Mouse (Mus musculus) limb, embryonic 14.5 days (tissue): Measurements from ENCODE around the gene Fam149b. TPM values are rescaled to one million over a fixed set of nuclear protein-coding genes. Genes with fewer than 3 reads are reported as not detected.
A peak's percentile ranks its signal among the peaks of the same experiment; 100 is the strongest.

ENCODE experiments used
- ATAC-seq: fragments of 200-750 bp; cut with Nextera tagmentation; 2 replicates; pipeline ENCODE4 v1.8.0; 2017; ENCODE audit warnings: low read depth, moderate number of reproducible peaks, moderate TSS enrichment; ENCODE audit not compliant: low FRiP score
- DNase-seq: peaks from one replicate; pipeline ENCODE4 v3.0.0-alpha.2; 2015; ENCODE audit warnings: low spot score
- H3K27ac ChIP-seq: fragments of 300-500 bp; sonication (generic); replicated peaks from 2 replicates; pipeline ENCODE4 v1.5.1; 2014; ENCODE audit warnings: low read depth, mild to moderate bottlenecking, low read length, moderate library complexity, mixed read lengths
- H3K27me3 ChIP-seq: fragments of 300-500 bp; sonication (generic); 2 replicates; pipeline ENCODE4 v1.6.1; 2014; ENCODE audit warnings: low read length, mixed read lengths; ENCODE audit not compliant: control insufficient read depth, insufficient read depth
- H3K36me3 ChIP-seq: fragments of 300-500 bp; sonication (generic); 2 replicates; pipeline ENCODE4 v1.6.1; 2014; ENCODE audit warnings: mild to moderate bottlenecking, low read length, moderate library complexity, mixed read lengths; ENCODE audit not compliant: control insufficient read depth, insufficient read depth
- H3K4me1 ChIP-seq: fragments of 300-500 bp; sonication (generic); 2 replicates; pipeline ENCODE4 v1.6.1; 2014; ENCODE audit warnings: antibody characterized with exemption, low read length, mixed read lengths; ENCODE audit not compliant: control insufficient read depth, insufficient read depth
- H3K4me2 ChIP-seq: fragments of 300-500 bp; sonication (generic); replicated peaks from 2 replicates; pipeline ENCODE4 v1.6.1; 2014; ENCODE audit warnings: low read depth, mild to moderate bottlenecking, low read length, moderate library complexity; ENCODE audit not compliant: severe bottlenecking
- H3K4me3 ChIP-seq: fragments of 300-500 bp; sonication (generic); replicated peaks from 2 replicates; pipeline ENCODE4 v1.5.1; 2014; ENCODE audit warnings: low read length
- H3K9ac ChIP-seq: fragments of 300-500 bp; sonication (generic); 2 replicates; pipeline ENCODE4 v1.6.1; 2014; ENCODE audit warnings: mild to moderate bottlenecking, low read depth, low read length, moderate library complexity; ENCODE audit not compliant: severe bottlenecking
- H3K9me3 ChIP-seq: fragments of 300-500 bp; sonication (generic); 2 replicates; pipeline ENCODE4 v1.6.1; 2016; ENCODE audit warnings: low read length; ENCODE audit not compliant: control insufficient read depth
- POLR2A ChIP-seq: fragments of 200-500 bp; IDR thresholded peaks from 2 replicates; pipeline ENCODE4 v1.8.0; 2012; ENCODE audit warnings: inconsistent platforms, mild to moderate bottlenecking, moderate library complexity, borderline replicate concordance; ENCODE audit not compliant: insufficient read depth, insufficient read length; ENCODE audit errors: extremely low read depth
- WGBS: fragments of 180-500 bp; shearing (Covaris S2); extraction: QIAGEN DNeasy Blood & Tissue Kit; methylation state at CpG from one replicate; pipeline ENCODE4 v1.1.7; 2014; 5-methylcytosine and 5-hydroxymethylcytosine counted together
- polyA plus RNA-seq, 2 experiments: library from polyadenylated mRNA; depleted of rRNA in 1 of 2; stranded (reverse) in 1 of 2; unstranded in 1 of 2; fragments of >200 nt; fragmentation: Nextera tagmentation in 1 of 2; extraction: Ambion mirVana in 1 of 2; gene quantifications; 2 replicates each; pipeline versions ENCODE4 v1.2.1 to v1.2.3; 2012 to 2014

Fam149b gene
- polyA plus RNA-seq, 2 experiments = 38.9 to 53.5 TPM

DNA sequence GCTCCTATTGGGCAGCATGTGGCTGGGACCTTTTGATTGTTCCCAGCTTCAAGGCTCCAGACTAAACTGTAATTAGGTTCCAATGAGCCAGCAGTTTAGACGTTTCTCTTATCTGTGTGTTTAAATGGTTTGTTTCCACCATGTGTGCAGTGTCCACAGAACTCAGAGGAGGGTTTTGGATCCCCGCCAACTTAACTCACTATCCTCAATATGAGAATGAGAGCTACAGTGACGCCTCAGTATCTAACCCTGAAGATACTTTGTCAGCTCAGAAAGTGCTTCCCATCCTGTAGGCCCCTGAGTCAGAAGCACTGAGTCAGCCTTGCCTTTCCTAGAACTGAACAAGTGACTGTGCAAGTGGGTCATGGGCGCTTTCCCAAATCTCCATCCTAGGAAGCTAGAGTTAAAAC, 29.2 kb downstream of the Fam149b start:
- Histone ChIP-seq H3K4me1 (no peaks in the 10 kb centered on the region), H3K4me3 (no peak overlapping the region), H3K4me2 (no peak overlapping the region), H3K27ac (no peak overlapping the region), H3K9ac (no peak overlapping the region), H3K36me3 (peaks cover 58% of the 10 kb centered on the region), H3K9me3 (no peaks in the 10 kb centered on the region), H3K27me3 (no peaks in the 10 kb centered on the region)
- no peak for TF ChIP-seq POLR2A
- ATAC-seq = no peak
- no peak for DNase-seq
- WGBS = 75% methylated on average over 4 of the region's 4 CpGs

- Histone ChIP-seq H3K9ac (no peak overlapping the region), H3K9me3 (no peaks in the 10 kb centered on the region), H3K27ac (no peak overlapping the region), H3K36me3 (peaks cover 60% of the 10 kb centered on the region), H3K4me3 (no peak overlapping the region), H3K27me3 (no peaks in the 10 kb centered on the region), H3K4me2 (no peak overlapping the region), H3K4me1 (no peaks in the 10 kb centered on the region)
- 34% methylated on average over 13 of the region's 13 CpGs for WGBS
- TF ChIP-seq POLR2A = no peak
- peak; percentile 47; the same call in 1 of the 2 replicates for ATAC-seq
- DNase-seq = peak; percentile 44
Observed at GRCm38 (mm10) chr14:20378313-20379061, 30.5 kb downstream of the Fam149b start.

DNA sequence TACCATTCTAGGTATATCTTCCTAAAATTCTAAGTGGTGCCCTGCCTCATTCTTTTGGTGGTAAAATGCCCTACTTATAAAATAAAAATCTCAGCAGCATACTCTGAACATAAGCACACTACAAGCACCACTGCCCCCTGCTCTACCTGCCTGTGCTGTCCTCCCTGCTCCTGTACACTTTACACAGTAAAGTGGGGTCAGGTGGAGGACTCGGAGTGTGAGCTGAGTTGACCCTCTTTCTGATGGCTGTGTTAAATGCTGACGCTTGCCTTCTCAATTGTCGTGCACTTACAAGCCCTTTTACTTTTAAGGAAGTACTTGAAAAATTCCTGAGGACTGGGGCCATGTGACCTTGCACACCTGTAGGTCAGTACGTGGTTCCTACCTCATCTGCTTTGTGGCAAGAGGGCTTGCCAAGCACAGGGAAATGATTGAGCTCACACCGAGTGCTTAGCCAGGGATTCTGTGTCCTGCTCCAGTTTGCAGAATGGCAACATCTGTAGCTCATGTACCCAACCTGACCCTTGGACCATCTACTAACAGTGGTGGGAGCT, 31.2 kb downstream of the Fam149b start:
- no peak for TF ChIP-seq POLR2A
- Histone ChIP-seq H3K4me1 (no peaks in the 10 kb centered on the region), H3K4me2 (no peak overlapping the region), H3K36me3 (peaks cover 59% of the 10 kb centered on the region), H3K9me3 (no peaks in the 10 kb centered on the region), H3K4me3 (no peak overlapping the region), H3K27ac (no peak overlapping the region), H3K27me3 (no peaks in the 10 kb centered on the region), H3K9ac (no peak overlapping the region)
- 84% methylated on average over 5 of the region's 5 CpGs for WGBS
- no peak for ATAC-seq
- no peak for DNase-seq

DNA sequence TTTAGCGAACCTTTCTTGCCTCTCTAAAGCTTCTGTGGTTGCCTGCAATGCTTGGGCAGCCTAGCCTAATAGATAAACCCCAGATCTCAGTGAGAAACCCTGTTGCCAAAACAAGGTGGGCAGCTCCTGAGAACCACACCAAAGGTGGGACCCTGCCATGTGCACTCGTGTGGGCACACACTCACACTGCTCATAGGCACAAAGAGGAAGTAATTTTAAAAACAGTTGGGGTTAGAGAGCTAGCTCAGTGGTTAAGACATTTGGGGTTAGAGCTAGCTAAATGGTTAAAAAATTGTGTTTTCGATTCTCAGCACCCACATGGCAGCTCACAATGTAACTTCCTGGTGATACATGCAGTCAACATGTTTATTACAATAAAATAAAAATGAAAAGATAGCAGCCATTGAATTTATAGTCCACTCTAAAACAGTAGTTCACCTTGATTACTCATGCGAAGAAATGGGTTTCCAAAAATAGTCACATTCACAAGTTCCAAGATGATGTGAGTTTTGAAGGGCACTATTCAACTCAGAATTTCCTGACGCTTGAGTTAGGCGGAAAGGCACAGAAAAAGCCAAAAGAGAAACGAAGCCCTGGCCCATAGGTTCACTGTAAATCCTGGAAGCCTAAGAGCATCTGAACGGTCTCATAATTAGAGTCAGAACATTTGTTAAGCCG, 31.9 kb downstream of the Fam149b start:
- no peak overlapping the region for H3K9ac ChIP-seq
- ATAC-seq (no peak), DNase-seq (no peak)
- H3K4me3 ChIP-seq = no peak overlapping the region
- no peak overlapping the region for H3K27ac ChIP-seq
- no peaks in the 10 kb centered on the region for H3K4me1 ChIP-seq
- no peaks in the 10 kb centered on the region for H3K27me3 ChIP-seq
- peaks cover 59% of the 10 kb centered on the region for H3K36me3 ChIP-seq
- 85% methylated on average over 9 of the region's 9 CpGs for WGBS
- TF ChIP-seq POLR2A = no peak
- H3K9me3 ChIP-seq = no peaks in the 10 kb centered on the region
- no peak overlapping the region for H3K4me2 ChIP-seq

DNA sequence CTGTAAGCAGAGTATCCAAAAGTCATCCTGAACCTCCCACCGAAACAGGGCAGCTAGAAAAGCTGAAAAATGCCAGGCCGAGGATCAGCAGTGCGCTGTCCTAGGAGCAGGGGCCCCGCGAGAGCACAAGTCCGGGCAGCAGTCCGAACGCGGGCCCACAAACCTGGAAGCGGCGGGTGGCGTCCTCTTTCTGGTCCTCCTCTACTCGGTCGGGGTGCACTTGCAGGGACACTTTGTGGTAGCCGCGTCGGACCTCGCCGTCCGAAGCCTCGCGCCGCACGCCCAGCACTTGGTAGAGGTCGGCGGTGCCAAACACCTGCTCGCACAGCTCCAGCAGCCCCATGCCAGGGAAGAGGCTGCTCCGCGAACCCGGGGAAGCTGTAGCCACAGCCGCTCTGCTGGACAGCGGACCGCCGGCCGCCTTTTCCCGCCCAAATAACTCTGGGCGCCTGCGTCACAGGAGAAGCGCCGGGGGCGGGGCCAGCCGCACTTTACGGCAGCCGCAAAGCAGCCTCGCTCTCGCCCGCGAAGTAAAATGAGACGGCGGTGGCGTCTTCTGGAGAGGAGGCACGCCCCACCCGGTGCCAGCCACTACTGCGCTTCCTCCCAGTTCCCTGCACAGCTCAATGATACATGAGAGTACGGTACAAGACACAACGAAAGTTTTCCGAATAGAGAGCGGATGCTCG, 40.6 kb downstream of the Fam149b start, which contains the start of gene Dnajc9:
Dnajc9 (minus strand) TSS at position 470 of the 689 bp plus-strand sequence.
- H3K4me1 ChIP-seq = peaks cover 23% of the 10 kb centered on the region
- no peaks in the 10 kb centered on the region for H3K9me3 ChIP-seq
- H3K4me2 ChIP-seq = peak within 1 kb of the TSS; percentile 58
- H3K9ac ChIP-seq = peak within 1 kb of the TSS; percentile 74
- peak within 1 kb of the TSS; percentile 76 for H3K4me3 ChIP-seq
- TF ChIP-seq POLR2A = peak; percentile 80; the same call in 1 of the 2 replicates
- H3K27me3 ChIP-seq = no peaks in the 10 kb centered on the region
- peak; percentile 77 for ATAC-seq
- peak; percentile 93 for DNase-seq
- H3K27ac ChIP-seq = peak within 1 kb of the TSS; percentile 86
- WGBS = 0% methylated on average over 31 of the region's 59 CpGs
- peaks cover 63% of the 10 kb centered on the region for H3K36me3 ChIP-seq
